Mouse (Mus musculus): ENCODE results near the gene Eif2s2. TPM values are rescaled to one million over a fixed set of nuclear protein-coding genes. Genes with fewer than 3 reads are reported as not detected.
"Not testable (repeated sequence)": the region's sequence is repeated elsewhere in the genome, so short reads cannot be mapped to it uniquely, and the experiment has no call there.

The Eif2s2 gene
- total and polyA plus RNA-seq, 2 experiments from 2014 or later, result 47.8 to 114 TPM

GRCm38 (mm10) chr2:154917866-154918641 is 25.3 kb upstream of the Eif2s2 start:
- no peak for DNase-seq (ENCODE audit: low spot score)
- H3K9me3 ChIP-seq (ENCODE audit: low read length), result no peaks in the 10 kb centered on the region
- no peak for TF ChIP-seq CTCF (IDR thresholded peaks at IDR 0.05)
- H3K27me3 ChIP-seq (ENCODE audit: insufficient read depth, low read length), result no peaks in the 10 kb centered on the region
- H3K36me3 ChIP-seq (ENCODE audit: insufficient read depth, low read length), result no peaks in the 10 kb centered on the region
- H3K9ac ChIP-seq (replicated peaks; ENCODE audit: low read length, poor library complexity, severe bottlenecking), result no peak overlapping the region
- H3K4me2 ChIP-seq (ENCODE audit: low read depth, low read length, poor library complexity, severe bottlenecking), result no peak overlapping the region
- no peak for ATAC-seq (ENCODE audit: low FRiP score)
- no peak overlapping the region for H3K27ac ChIP-seq (ENCODE audit: low read depth, low read length)
- H3K4me1 ChIP-seq (ENCODE audit: insufficient read depth, low read length), result no peaks in the 10 kb centered on the region
- 84% methylated on average over 13 of the region's 13 CpGs for WGBS
- no peak overlapping the region for H3K4me3 ChIP-seq (ENCODE audit: low read depth, low read length)

GRCm38 (mm10) chr2:154916547-154916946 is 23.8 kb upstream of the Eif2s2 start:
- DNase-seq (ENCODE audit: low spot score), result peak; percentile 65
- Histone ChIP-seq H3K9ac (replicated peaks; ENCODE audit: low read length, poor library complexity, severe bottlenecking) (no peak overlapping the region), H3K4me1 (ENCODE audit: insufficient read depth, low read length) (no peaks in the 10 kb centered on the region), H3K36me3 (ENCODE audit: insufficient read depth, low read length) (no peaks in the 10 kb centered on the region), H3K9me3 (ENCODE audit: low read length) (no peaks in the 10 kb centered on the region), H3K4me3 (ENCODE audit: low read depth, low read length) (no peak overlapping the region), H3K4me2 (ENCODE audit: low read depth, low read length, poor library complexity, severe bottlenecking) (no peak overlapping the region), H3K27ac (ENCODE audit: low read depth, low read length) (no peak overlapping the region), H3K27me3 (ENCODE audit: insufficient read depth, low read length) (no peaks in the 10 kb centered on the region)
- ATAC-seq (ENCODE audit: low FRiP score), result no peak
- TF ChIP-seq CTCF (IDR thresholded peaks at IDR 0.05), result peak; percentile 65
- WGBS, result 12% methylated on average over 2 of the region's 2 CpGs

- Histone ChIP-seq H3K4me3 (ENCODE audit: low read depth, low read length) (no peak overlapping the region), H3K9me3 (ENCODE audit: low read length) (no peaks in the 10 kb centered on the region), H3K36me3 (ENCODE audit: insufficient read depth, low read length) (no peaks in the 10 kb centered on the region), H3K4me1 (ENCODE audit: insufficient read depth, low read length) (no peaks in the 10 kb centered on the region), H3K27me3 (ENCODE audit: insufficient read depth, low read length) (no peaks in the 10 kb centered on the region), H3K27ac (ENCODE audit: low read depth, low read length) (no peak overlapping the region), H3K4me2 (ENCODE audit: low read depth, low read length, poor library complexity, severe bottlenecking) (no peak overlapping the region), H3K9ac (replicated peaks; ENCODE audit: low read length, poor library complexity, severe bottlenecking) (no peak overlapping the region)
- DNase-seq (ENCODE audit: low spot score) (no peak), ATAC-seq (ENCODE audit: low FRiP score) (no peak)
- whole genome bisulfite sequencing, result 70% methylated on average over 12 of the region's 12 CpGs
- TF ChIP-seq CTCF (IDR thresholded peaks at IDR 0.05), result no peak
Measured at GRCm38 (mm10) chr2:154915922-154916541, 23.3 kb upstream of the Eif2s2 start.

GRCm38 (mm10) chr2:154909789-154910188 is 17.1 kb upstream of the Eif2s2 start:
- no peak overlapping the region for H3K4me3 ChIP-seq (ENCODE audit: low read depth, low read length)
- H3K9ac ChIP-seq (replicated peaks; ENCODE audit: low read length, poor library complexity, severe bottlenecking), result no peak overlapping the region
- H3K27ac ChIP-seq (ENCODE audit: low read depth, low read length), result no peak overlapping the region
- H3K4me1 ChIP-seq (ENCODE audit: insufficient read depth, low read length), result no peaks in the 10 kb centered on the region
- TF ChIP-seq CTCF (IDR thresholded peaks at IDR 0.05), result peak; percentile 8; the same call in 1 of the 2 replicates
- no peaks in the 10 kb centered on the region for H3K27me3 ChIP-seq (ENCODE audit: insufficient read depth, low read length)
- H3K9me3 ChIP-seq (ENCODE audit: low read length), result no peaks in the 10 kb centered on the region
- DNase-seq (ENCODE audit: low spot score) (no peak), ATAC-seq (ENCODE audit: low FRiP score) (no peak)
- 79% methylated on average over 6 of the region's 6 CpGs for WGBS
- no peak overlapping the region for H3K4me2 ChIP-seq (ENCODE audit: low read depth, low read length, poor library complexity, severe bottlenecking)
- H3K36me3 ChIP-seq (ENCODE audit: insufficient read depth, low read length), result no peaks in the 10 kb centered on the region

GRCm38 (mm10) chr2:154908223-154908622 is 15.5 kb upstream of the Eif2s2 start:
- not testable (repeated sequence) for H3K4me3 ChIP-seq (ENCODE audit: low read depth, low read length); H3K4me1 ChIP-seq (ENCODE audit: insufficient read depth, low read length); H3K27me3 ChIP-seq (ENCODE audit: insufficient read depth, low read length); DNase-seq (ENCODE audit: low spot score); H3K4me2 ChIP-seq (ENCODE audit: low read depth, low read length, poor library complexity, severe bottlenecking); ATAC-seq (ENCODE audit: low FRiP score); H3K27ac ChIP-seq (ENCODE audit: low read depth, low read length); H3K9me3 ChIP-seq (ENCODE audit: low read length); H3K36me3 ChIP-seq (ENCODE audit: insufficient read depth, low read length); H3K9ac ChIP-seq (replicated peaks; ENCODE audit: low read length, poor library complexity, severe bottlenecking)
- peak; percentile 31; the same call in 1 of the 2 replicates for TF ChIP-seq CTCF (IDR thresholded peaks at IDR 0.05)
- 53% methylated on average over 2 of the region's 2 CpGs for WGBS

- no peaks in the 10 kb centered on the region for H3K36me3 ChIP-seq (ENCODE audit: insufficient read depth, low read length)
- no peak for TF ChIP-seq CTCF (IDR thresholded peaks at IDR 0.05)
- no peak overlapping the region for H3K27ac ChIP-seq (ENCODE audit: low read depth, low read length)
- 56% methylated on average over 2 of the region's 2 CpGs for WGBS
- no peaks in the 10 kb centered on the region for H3K4me1 ChIP-seq (ENCODE audit: insufficient read depth, low read length)
- H3K4me3 ChIP-seq (ENCODE audit: low read depth, low read length), result no peak overlapping the region
- H3K27me3 ChIP-seq (ENCODE audit: insufficient read depth, low read length), result no peaks in the 10 kb centered on the region
- H3K9ac ChIP-seq (replicated peaks; ENCODE audit: low read length, poor library complexity, severe bottlenecking), result no peak overlapping the region
- no peak for DNase-seq (ENCODE audit: low spot score)
- ATAC-seq (ENCODE audit: low FRiP score), result no peak
- no peak overlapping the region for H3K4me2 ChIP-seq (ENCODE audit: low read depth, low read length, poor library complexity, severe bottlenecking)
- H3K9me3 ChIP-seq (ENCODE audit: low read length), result no peaks in the 10 kb centered on the region
Measured at GRCm38 (mm10) chr2:154905796-154906195, 13.1 kb upstream of the Eif2s2 start.
